Mouse (Mus musculus) thymus, adult 2 months (tissue): Measurements from ENCODE around the gene Prkacb. TPM values are rescaled to one million over a fixed set of nuclear protein-coding genes. Genes with fewer than 3 reads are reported as not detected.

Experiments
- DNase-seq: peaks from one replicate; pipeline ENCODE4 v3.0.0; 2021
- H3K27ac ChIP-seq: fragments of 200-500 bp; 2 replicates; pipeline ENCODE4 v1.5.1; 2012; ENCODE audit warnings: low read length, control low read depth; ENCODE audit not compliant: control insufficient read depth, insufficient read depth
- H3K27me3 ChIP-seq: fragments of 200-500 bp; 2 replicates; pipeline ENCODE4 v1.6.1; 2012; ENCODE audit warnings: mild to moderate bottlenecking, low read length, moderate library complexity, mixed read lengths; ENCODE audit not compliant: control insufficient read depth, insufficient read depth
- H3K36me3 ChIP-seq: fragments of 200-500 bp; 2 replicates; pipeline ENCODE4 v1.6.1; 2012; ENCODE audit warnings: mild to moderate bottlenecking, low read length, moderate library complexity; ENCODE audit not compliant: control insufficient read depth, insufficient read depth
- H3K4me1 ChIP-seq: fragments of 200-500 bp; replicated peaks from 2 replicates; pipeline ENCODE4 v1.6.1; 2012; ENCODE audit warnings: low read length; ENCODE audit not compliant: control insufficient read depth, insufficient read depth
- H3K4me3 ChIP-seq: fragments of 200-500 bp; 2 replicates; pipeline ENCODE4 v1.5.1; 2012; ENCODE audit warnings: mild to moderate bottlenecking, low read length, control low read depth, moderate library complexity; ENCODE audit not compliant: control insufficient read depth, insufficient read depth
- CTCF ChIP-seq: fragments of 200-500 bp; IDR thresholded peaks from 2 replicates; pipeline ENCODE4 v1.5.1; 2012; ENCODE audit warnings: mild to moderate bottlenecking, control low read depth, low read length, moderate library complexity, borderline replicate concordance; ENCODE audit not compliant: control insufficient read depth, poor library complexity, insufficient read depth; ENCODE audit errors: extremely low read depth
- POLR2A ChIP-seq: fragments of 200-500 bp; IDR thresholded peaks from 2 replicates; pipeline ENCODE4 v1.6.1; 2012; ENCODE audit warnings: mild to moderate bottlenecking, low read length, control low read depth, moderate library complexity; ENCODE audit not compliant: control insufficient read depth, poor library complexity, insufficient read depth; ENCODE audit errors: extremely low read depth
- WGBS: fragments of 180-500 bp; shearing (Covaris S2); methylation state at CpG from one replicate; pipeline ENCODE4 v1.1.7; 2018; 5-methylcytosine and 5-hydroxymethylcytosine counted together
- polyA plus RNA-seq: library from polyadenylated mRNA; depleted of rRNA; stranded (reverse); fragments of >200 nt; gene quantifications from 2 replicates; pipeline ENCODE4 v1.2.3, GENCODE M21; 2012; rRNA removed

Prkacb gene
- polyA plus RNA-seq, 1 experiment = 46.1 TPM

DNA sequence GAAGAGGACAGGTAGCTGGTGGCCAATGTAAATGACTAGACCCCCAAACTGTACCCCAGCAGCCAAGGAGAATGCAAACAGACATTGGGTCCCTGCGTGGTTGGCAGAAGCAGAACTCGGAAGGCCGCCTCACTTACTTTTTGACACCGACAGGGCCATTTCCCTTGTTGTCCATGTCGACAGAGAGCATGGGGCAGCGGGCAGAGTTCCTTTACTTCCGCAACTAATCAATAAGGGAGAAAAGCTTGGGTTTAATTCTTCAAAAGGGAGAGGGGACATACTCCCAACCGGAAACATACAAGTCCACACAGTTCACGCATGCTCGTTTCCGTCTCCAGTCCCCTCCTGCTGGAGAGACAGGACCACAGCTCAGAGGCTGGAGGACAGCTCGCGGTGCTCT lies 132.2 kb downstream of the Prkacb start:
- DNase-seq = no peak
- peaks cover 13% of the 10 kb centered on the region for H3K4me1 ChIP-seq
- no peak overlapping the region for H3K27ac ChIP-seq
- no peak overlapping the region for H3K4me3 ChIP-seq
- no peak for TF ChIP-seq POLR2A
- TF ChIP-seq CTCF = no peak
- no peaks in the 10 kb centered on the region for H3K36me3 ChIP-seq
- WGBS = 96% methylated on average over 13 of the region's 13 CpGs
- H3K27me3 ChIP-seq = no peaks in the 10 kb centered on the region

DNA sequence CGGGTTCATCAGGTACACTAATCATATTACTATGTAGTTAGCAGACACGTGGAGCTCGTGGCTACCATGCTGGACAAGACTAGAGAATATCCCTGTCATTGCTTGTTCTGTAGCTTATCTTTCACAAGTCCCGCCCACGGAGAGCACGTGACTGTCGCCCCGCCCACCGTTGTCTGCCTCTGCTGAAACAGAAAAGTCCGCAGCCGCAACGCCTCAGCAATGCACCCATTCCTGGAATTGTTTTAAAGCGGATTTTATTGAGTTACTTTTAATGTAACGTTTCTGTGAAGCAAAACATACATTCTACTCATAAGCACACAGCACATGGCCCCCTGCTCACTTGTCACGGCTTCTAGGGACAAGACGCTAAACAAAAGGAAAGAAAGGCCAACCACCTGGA lies 133.1 kb downstream of the Prkacb start:
- H3K36me3 ChIP-seq = no peaks in the 10 kb centered on the region
- TF ChIP-seq CTCF (no peak), POLR2A (no peak)
- no peak for DNase-seq
- H3K4me3 ChIP-seq = no peak overlapping the region
- H3K27ac ChIP-seq = no peak overlapping the region
- 97% methylated on average over 16 of the region's 16 CpGs for WGBS
- peaks cover 7% of the 10 kb centered on the region for H3K4me1 ChIP-seq
- H3K27me3 ChIP-seq = no peaks in the 10 kb centered on the region

Other genes starting within 250 kb of the Prkacb start
- gene Uox, start 242.6 kb downstream of the Prkacb start, polyA plus RNA-seq = 0.03 and 0.47 TPM in 2 replicates
- not detected in 2 replicates for gene Dnase2b, start 197.4 kb downstream of the Prkacb start, polyA plus RNA-seq
- gene 4930503B20Rik, start 161.7 kb downstream of the Prkacb start, polyA plus RNA-seq = 0.05 TPM in 1 of 2 replicates, not detected in the other
- 0.60 TPM in 1 of 2 replicates, not detected in the other for gene Samd13, start 127.4 kb downstream of the Prkacb start, polyA plus RNA-seq
- 0.09 TPM in 2 replicates for gene Ttll7, start 39.4 kb upstream of the Prkacb start, polyA plus RNA-seq